Mouse (Mus musculus): ENCODE results near the gene Irak1.

The Irak1 gene

GRCm38 (mm10) chrX:73966248-73967176 is 57.2 kb downstream of the Irak1 start, which contains the start of gene Hcfc1:
Gene Hcfc1, minus strand, starts transcription at chrX:73966357.
- peak; percentile 87 for DNase-seq (ENCODE audit: low read depth, low spot score)

- DNase-seq (ENCODE audit: low read depth, low spot score): no peak
These were observed 58.4 kb downstream of the Irak1 start for GRCm38 (mm10) chrX:73965307-73965706.

- DNase-seq (ENCODE audit: low read depth, low spot score): no peak
These were observed 59.4 kb downstream of the Irak1 start for GRCm38 (mm10) chrX:73964363-73964762.
